Mouse (Mus musculus): ENCODE measurements around the gene Nr2c2.

DNA sequence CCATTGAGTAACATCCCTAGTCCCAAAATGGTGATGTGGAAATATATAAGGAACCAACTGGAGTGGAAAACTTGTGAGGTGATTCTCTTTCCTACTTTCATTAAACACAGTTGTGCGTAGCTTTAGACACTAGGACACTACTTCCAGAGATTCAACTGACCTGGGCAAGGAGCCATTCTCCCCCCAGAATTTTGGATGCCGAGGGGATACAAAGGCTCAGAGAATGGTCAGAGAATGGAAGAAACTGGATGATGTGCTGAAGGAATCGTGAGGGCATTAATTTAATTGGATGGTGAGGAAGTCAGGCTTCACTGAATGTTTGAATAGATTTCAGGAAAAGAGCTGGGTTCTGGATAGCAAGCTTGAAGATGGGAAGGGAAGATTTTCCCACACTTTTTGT is 1.5 kb downstream of the Nr2c2 start:
- TF ChIP-seq GATA1 (IDR thresholded peaks at IDR 0.05; ENCODE audit: low read length) (no peak), TAL1 (IDR thresholded peaks at IDR 0.05; ENCODE audit: low read length) (no peak)

All from erythroblast, embryonic 14.5 days (primary cell).